Mouse (Mus musculus): ENCODE measurements around the gene Gm9999. TPM values are rescaled to one million over a fixed set of nuclear protein-coding genes. Genes with fewer than 3 reads are reported as not detected.
A peak's percentile ranks its signal among the peaks of the same experiment; 100 is the strongest.

Gene Gm9999
- polyA plus RNA-seq, 1 experiment, result not detected

GRCm38 (mm10) chr7:46997644-46998395 is 14.4 kb downstream of the Gm9999 start:
- 74% methylated on average over 21 of the region's 21 CpGs for WGBS
- no peak for DNase-seq (ENCODE audit: low read depth, low spot score)

GRCm38 (mm10) chr7:46998942-46999341 is 15.6 kb downstream of the Gm9999 start:
- 80% methylated on average over 2 of the region's 2 CpGs for WGBS
- no peak for DNase-seq (ENCODE audit: low read depth, low spot score)

- WGBS, result 66% methylated on average over 8 of the region's 8 CpGs
- no peak for DNase-seq (ENCODE audit: low read depth, low spot score)
Measured at GRCm38 (mm10) chr7:46999983-47000643, 16.7 kb downstream of the Gm9999 start.

GRCm38 (mm10) chr7:47000644-47000983 is 17.2 kb downstream of the Gm9999 start:
- DNase-seq (ENCODE audit: low read depth, low spot score), result no peak
- WGBS, result 66% methylated on average over 3 of the region's 3 CpGs

GRCm38 (mm10) chr7:47001125-47001899 is 17.9 kb downstream of the Gm9999 start:
- no peak for DNase-seq (ENCODE audit: low read depth, low spot score)
- 52% methylated on average over 5 of the region's 5 CpGs for WGBS

GRCm38 (mm10) chr7:47001900-47002275 is 18.5 kb downstream of the Gm9999 start:
- no peak for DNase-seq (ENCODE audit: low read depth, low spot score)
- WGBS, result 80% methylated on average over 4 of the region's 4 CpGs

GRCm38 (mm10) chr7:47003411-47004115 is 20.2 kb downstream of the Gm9999 start:
- WGBS, result 69% methylated on average over 3 of the region's 3 CpGs
- no peak for DNase-seq (ENCODE audit: low read depth, low spot score)

- 9% methylated on average over 21 of the region's 21 CpGs for WGBS
Measured at GRCm38 (mm10) chr7:47007109-47007780, 23.9 kb downstream of the Gm9999 start.

GRCm38 (mm10) chr7:47007818-47008167 is 24.4 kb downstream of the Gm9999 start:
- peak; percentile 64 for DNase-seq (ENCODE audit: low read depth, low spot score)
- WGBS, result under 1% methylated on average over 25 of the region's 25 CpGs

More at GRCm38 (mm10) chr7:47007109-47007780, 23.9 kb downstream of the Gm9999 start:
- DNase-seq (ENCODE audit: low read depth, low spot score), result peak; percentile 25

- under 1% methylated on average over 57 of the region's 57 CpGs for WGBS
- DNase-seq (ENCODE audit: low read depth, low spot score), result peak; percentile 94
Measured at GRCm38 (mm10) chr7:47008168-47008993, 25.0 kb downstream of the Gm9999 start, which contains the start of gene Spty2d1. TSS of gene Spty2d1 (minus strand) at chr7:47008411.

- WGBS, result 36% methylated on average over 9 of the region's 9 CpGs
- DNase-seq (ENCODE audit: low read depth, low spot score), result no peak
Measured at GRCm38 (mm10) chr7:47013131-47013767, 29.9 kb downstream of the Gm9999 start.

- no peak for DNase-seq (ENCODE audit: low read depth, low spot score)
- WGBS, result 27% methylated on average over 10 of the region's 11 CpGs
Measured at GRCm38 (mm10) chr7:47014564-47015389, 31.4 kb downstream of the Gm9999 start.

GRCm38 (mm10) chr7:47015390-47016065 is 32.1 kb downstream of the Gm9999 start:
- 6% methylated on average over 6 of the region's 6 CpGs for WGBS
- DNase-seq (ENCODE audit: low read depth, low spot score), result peak; percentile 61

- WGBS, result 71% methylated on average over 3 of the region's 3 CpGs
- no peak for DNase-seq (ENCODE audit: low read depth, low spot score)
Measured at GRCm38 (mm10) chr7:47016602-47017001, 33.2 kb downstream of the Gm9999 start.

GRCm38 (mm10) chr7:47017146-47017545 is 33.8 kb downstream of the Gm9999 start:
- 58% methylated on average over 7 of the region's 7 CpGs for WGBS
- DNase-seq (ENCODE audit: low read depth, low spot score), result no peak

GRCm38 (mm10) chr7:47019641-47020040 is 36.3 kb downstream of the Gm9999 start:
- DNase-seq (ENCODE audit: low read depth, low spot score), result no peak
- WGBS, result 48% methylated on average over 5 of the region's 5 CpGs

- WGBS, result 15% methylated on average over 8 of the region's 8 CpGs
- no peak for DNase-seq (ENCODE audit: low read depth, low spot score)
Measured at GRCm38 (mm10) chr7:47020956-47021355, 37.6 kb downstream of the Gm9999 start.

Measured in large intestine, adult 2 months (tissue).